Mouse (Mus musculus) left cerebral cortex, postnatal 10 days (tissue): ENCODE results near the gene Clip2. TPM values are rescaled to one million over a fixed set of nuclear protein-coding genes. Genes with fewer than 3 reads are reported as not detected.

Experiments
- DNase-seq, 2 experiments: peaks; one replicate each; pipeline ENCODE4 v3.0.0; 2021 to 2022; ENCODE audit warnings: low spot score in 2 of 2, mixed read lengths in 1 of 2; ENCODE audit errors: extremely low spot score in 1 of 2
- intact Hi-C: fragments of 180-260 bp; cut with DNase I; formaldehyde crosslinking; loops from one replicate; pipeline ENCODE4 v1.15.1; 2025
- total RNA-seq, 2 experiments: library from RNA; stranded (reverse); gene quantifications; 2 replicates each; pipeline ENCODE4 v1.2.3; 2021

Clip2 gene
- 100 to 1,000 TPM; 121 to 130 TPM for total RNA-seq

DNA sequence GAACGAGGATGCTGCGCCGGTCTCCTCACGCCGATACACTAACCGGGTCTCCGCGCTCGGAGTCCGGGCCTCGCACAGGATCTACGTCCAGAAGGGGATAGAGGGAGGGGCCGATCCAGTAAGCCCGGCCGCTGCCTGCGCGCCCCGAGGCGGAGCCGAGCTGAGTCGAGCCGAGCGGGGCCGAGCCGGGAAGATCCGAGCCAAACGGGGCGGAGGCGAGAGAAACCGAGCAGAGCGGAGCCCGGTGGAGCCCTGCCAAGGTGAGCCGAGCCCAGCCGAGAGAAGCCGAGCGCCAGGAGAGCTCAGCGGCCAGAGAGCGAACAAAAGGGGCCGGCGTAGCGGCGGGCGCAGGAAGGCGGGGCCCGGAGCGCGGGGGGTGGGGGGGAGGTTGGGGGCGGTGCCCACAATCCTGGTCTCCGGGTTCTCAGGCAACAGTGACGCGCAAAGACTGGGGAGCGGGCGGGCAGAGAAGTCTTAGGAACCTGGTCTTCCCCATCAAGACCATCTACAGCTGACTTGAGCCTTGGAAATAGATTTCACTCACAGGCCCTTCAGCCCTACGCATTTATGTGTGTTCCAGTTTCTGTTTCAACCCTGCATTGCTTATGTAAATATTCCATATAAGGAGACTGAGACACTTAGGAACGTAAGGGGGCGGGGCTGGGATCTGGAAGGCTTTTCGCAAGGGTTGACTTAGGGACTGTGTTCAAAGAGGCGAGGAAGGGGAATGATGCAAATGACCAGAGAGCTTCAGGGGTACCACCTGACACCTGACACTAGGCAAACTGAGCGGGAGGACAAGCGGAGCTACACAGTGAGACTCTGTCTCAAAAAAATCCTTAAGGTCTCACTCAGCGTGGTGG is at the start of gene Clip2:
Gene Clip2, minus strand, starts transcription at position 325 of the 863 bp plus-strand sequence.
- DNase-seq, result peak; percentile 98 to 99
- intact Hi-C loops, result no loop called here

DNA sequence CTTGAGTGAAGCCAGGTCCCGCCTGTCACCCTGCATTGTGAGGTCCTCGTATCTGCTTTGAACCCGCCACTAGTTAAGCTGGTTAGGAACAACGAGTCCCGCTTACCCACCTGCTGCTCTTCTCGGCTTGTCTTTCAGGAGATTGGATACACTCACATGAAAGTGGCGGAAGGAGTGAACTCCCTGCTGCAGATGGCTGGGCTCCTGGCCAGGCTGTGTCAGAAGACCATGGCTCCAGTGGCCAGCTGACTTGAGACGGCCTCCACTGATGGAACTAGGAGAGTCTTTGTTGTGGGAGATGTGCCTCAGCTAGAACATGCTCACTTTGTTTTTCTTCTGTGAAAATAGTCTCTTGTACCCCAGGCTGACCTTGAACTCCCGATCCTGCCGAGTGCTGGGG is 45.5 kb upstream of the Clip2 start:
- DNase-seq, result peak in 1 of 2 experiments; percentile 63
- intact Hi-C loops, result no loop called here

DNA sequence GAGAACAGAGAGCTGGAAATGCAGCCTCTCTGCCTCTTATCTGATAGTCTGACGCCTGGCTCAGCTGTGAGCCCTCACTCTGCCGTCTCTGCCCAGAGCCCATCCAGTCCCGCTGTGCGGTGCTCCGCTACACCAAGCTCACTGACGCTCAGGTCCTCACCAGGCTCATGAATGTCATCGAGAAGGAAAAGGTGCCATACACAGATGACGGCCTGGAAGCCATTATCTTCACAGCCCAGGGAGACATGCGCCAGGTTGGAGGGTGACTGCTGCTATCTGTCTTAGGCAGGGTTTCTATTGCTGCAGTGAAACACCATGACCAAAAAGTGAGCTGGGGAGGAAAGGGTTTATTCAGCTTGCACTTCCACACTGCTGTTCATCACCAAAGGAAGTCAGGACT is 40.9 kb upstream of the Clip2 start:
- intact Hi-C loops, result no loop called here
- DNase-seq, result no peak

DNA sequence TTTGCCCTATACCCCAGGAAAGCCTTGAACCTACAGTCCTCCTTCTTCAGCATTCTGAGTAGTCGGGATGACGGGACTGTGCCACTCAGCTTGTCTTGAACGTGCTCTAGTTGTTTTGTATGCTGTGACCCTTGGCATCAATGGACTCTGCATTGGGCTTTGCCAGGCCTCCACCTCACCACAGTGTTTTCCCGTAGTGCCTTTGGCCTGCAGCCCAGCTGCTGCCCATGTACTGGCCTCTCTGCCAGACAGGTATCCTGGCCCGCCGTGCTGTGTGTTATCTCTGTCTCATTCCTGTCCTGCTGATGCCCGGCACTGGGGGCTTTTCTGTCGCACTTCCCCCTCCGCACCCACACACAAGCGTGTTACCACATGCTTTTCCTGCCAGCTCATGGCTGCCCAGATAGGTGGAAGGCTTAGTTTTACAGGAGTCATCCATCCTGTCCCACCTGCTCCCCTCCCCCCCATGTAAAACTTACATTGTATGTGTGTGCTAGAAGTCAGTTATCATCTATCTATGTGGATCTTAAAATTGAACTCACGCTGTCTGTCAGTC is 39.9 kb upstream of the Clip2 start:
- intact Hi-C loops, result no loop called here
- no peak for DNase-seq

DNA sequence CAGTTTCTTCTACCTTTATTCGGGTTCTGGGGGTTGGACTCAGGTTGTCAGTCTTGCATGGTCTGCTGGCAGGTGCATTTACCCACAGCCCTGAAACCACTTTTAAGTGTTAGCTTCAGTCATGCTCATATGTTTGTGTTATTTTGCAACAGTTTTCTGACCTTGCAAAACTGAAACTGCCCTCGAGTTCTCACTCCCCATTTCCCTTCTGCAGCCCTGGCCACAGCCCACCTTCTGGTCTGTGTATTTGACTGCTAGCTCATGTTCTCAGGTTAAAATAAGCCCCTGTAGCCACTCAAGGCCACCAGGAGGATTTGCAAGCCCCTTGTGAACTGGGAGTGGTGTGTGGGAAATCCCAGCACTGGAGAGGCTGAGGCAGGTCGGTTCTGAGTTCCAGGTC is 37.7 kb upstream of the Clip2 start:
- intact Hi-C loops, result no loop called here
- DNase-seq, result no peak

DNA sequence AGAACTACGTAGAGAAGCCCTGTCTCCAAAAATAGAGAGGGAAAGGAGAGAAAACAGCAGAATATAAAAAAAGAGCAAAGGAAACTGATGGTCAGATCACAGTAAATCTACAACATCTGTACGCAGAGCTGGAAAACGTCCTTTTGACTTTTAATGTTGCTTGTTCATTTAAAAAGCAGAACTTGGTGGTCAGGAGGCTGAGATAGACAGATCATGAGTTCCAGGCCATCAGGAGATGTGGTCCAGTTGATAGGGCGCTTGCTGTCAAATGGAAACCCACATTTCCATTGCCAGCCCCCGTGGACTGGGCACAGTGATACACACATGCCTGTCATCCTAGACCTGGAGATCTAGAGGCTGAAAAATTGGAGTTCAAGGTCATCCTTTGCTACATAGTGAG is 32.6 kb upstream of the Clip2 start:
- DNase-seq, result no peak
- intact Hi-C loops, result no loop called here

DNA sequence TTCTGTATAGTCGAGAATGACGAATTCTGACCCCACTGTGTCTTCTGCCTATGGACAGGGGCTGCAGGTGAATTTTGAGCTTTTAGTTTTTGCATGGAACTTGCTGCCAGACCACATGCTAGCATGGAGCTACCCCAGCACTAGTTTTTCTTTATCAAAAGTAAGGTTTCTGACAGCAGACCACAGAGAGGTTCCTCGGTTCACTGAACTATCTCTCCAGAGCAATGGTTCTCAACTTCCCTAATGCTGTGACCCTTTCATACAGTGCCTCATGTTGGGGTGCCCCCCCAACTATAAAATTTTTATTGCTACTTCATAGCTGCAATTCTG is 31.6 kb upstream of the Clip2 start:
- DNase-seq, result no peak
- intact Hi-C loops, result loop anchor here (2.0 kb wide), 1 partner anchor 89 kb away; no protein-coding TSS in a partner anchor

DNA sequence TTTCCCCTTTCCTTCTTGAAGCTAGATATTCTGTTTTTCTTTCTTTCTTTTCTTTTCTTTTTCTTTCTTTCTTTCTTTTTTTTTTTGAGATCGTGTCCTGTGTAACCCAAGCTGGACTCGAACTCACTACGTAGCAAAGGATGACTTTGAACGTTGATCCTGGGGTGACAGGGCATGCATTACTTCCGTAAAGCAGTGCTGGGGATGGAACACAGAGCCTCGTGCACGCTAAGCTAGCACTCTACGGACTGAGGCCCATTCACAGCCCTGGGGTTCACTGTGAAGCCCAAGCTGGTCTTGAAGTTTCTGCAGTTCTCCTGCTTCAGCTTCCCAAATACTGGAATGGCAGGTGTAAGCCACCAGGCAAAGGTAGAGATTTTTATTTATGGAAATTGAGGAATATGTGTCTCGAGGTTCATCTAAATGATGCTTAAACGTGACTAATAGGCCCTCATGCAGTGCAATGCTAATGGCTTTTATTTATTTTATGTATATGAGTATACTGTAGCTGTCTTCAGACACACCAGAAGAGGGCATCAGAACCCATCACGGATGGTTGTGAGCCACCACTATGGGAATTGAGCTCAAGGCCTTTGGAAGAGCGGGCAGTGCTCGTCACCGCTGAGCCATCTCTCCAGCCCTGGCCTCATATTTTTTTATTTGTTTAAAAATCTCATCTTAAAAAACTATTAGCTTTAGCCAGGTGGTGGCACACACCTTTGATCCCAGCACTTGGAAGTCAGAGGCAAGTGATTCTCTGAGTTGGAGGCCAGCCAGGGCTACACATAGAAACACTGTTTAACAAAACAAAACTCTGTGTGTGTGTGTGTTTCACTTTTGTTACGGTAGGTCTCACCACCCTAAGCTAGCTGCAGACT is 31.0 kb upstream of the Clip2 start:
- intact Hi-C loops, result loop anchor here (2.0 kb wide), 1 partner anchor 88 kb away; no protein-coding TSS in a partner anchor
- no peak for DNase-seq

DNA sequence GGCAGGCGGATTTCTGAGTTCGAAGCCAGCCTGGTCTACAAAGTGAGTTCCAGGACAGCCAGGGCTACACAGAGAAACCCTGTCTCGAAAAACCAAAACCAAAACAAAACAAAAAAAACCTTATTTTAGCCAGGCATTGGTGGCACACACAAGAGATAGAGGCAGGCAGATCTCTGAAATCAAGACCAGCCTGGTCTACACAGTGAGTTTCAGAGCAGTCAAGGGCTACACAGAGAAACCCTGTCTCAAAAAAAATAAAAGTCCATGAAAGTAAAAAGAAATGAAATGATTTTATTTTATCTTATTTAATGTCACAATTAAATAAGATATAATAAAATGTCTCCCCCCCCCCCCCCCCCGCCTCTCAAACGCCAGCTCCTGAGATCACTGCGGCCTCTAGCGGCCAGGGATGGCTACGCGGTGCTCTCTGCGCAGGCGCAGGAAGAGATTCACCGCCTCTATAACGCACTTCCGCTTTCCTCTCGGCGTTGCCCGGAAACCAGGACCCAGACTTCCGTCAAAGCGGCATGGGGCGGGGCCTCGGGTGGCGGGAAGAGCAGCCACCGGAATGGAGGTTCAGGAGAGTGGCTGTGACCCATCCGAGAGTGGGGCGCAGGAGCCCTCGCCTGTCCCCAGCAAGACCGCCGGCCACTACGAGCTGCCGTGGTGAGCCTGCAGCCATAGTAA is 30.1 kb upstream of the Clip2 start:
- intact Hi-C loops, result loop anchor here (2.0 kb wide), 1 partner anchor 88 kb away; no protein-coding TSS in a partner anchor
- DNase-seq, result peak; percentile 96 to 97

DNA sequence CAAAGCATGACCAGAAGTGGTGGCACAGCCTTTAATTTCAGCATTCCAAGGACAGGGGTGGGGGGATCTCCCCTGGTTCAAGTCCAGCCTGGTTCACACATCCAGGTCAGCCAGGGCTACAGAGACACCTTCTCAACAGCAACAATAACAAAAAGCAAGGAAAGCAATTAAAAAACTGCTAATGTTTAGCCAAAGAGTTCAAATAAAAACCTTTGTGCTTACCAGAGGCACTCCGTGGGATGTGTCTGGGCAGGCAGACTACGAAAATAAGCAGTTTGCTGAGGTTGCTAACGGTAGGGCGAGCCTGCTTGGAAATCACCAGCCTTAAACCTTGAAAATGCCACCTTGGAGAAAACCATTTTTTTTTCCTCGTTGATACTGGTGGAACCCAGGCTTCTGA is 28.9 kb upstream of the Clip2 start, which contains the start of gene Rfc2:
Gene Rfc2, plus strand, starts transcription at position 221 of the 400 bp plus-strand sequence.
- DNase-seq, result no peak
- intact Hi-C loops, result no loop called here

DNA sequence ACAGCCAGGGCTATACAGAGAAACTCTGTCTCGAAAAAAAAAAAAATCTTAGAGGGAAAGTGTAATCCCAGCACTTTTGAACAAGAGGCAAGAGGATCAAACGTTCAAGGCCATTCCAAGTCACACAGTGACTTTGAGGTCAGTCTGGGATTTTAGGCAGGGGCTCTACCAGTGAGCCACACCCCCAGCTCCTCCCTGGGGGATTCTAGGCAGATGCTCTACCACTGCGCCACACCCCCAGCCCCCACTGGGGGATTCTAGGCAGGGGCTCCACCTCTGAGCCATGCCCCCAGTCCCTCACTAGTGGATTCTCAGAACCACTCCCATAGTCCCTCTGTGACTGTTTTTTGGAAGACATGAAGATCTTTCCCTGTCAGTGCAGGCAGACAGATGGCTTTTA is 26.9 kb upstream of the Clip2 start:
- intact Hi-C loops, result no loop called here
- no peak for DNase-seq

DNA sequence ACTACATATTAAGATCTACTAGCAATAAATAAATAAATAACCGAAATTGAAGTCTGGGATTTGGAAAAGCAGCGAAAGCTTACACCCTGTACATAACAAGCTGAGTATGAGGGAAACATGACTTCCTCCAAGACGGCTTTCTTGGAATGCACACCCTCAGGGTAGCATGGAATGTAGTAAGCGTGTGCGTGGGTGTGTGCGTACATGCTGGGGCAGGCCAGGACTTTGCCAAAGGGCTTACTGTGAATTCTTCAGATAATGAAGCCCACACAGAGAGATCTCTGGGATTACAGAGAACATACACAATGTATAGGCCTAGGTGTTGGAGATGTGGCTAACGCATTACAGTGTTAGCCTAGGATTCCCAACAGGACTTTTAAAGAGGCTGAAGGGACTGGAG is 25.3 kb upstream of the Clip2 start:
- no peak for DNase-seq
- intact Hi-C loops, result no loop called here

DNA sequence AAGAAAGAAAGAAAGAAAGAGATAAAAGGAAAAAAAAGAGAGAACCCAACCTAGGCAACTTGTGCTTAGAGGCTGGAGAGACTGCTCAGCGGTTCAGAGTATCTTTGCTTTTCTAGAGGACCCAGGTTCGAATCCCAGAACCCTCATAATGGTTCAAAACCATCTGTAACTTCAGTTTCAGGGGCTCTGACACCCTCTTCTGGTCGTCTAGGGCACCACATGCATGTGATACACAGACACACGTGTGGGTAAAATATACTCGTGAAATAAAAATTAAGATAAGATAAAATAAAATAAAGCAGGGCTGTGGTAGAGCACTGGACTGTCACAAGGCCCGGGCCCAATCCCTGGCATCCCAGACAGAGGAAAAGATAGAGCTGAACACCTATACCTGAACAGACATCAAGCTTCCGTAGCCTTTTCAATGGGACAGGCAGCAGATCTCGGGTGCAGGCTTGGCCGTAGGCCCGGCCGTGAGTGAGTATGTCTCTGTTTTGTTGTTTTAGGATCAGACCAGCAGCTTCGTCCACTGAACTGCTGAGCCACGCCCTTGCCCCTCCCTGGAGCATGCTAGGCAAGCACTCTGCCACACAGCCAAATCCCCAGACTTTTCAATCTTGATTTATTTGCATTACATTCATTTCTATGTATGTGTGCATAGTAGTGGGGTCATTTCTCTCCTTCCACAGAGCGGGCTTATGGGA is 24.4 kb upstream of the Clip2 start:
- intact Hi-C loops, result no loop called here
- peak in 1 of 2 experiments; percentile 51 for DNase-seq

DNA sequence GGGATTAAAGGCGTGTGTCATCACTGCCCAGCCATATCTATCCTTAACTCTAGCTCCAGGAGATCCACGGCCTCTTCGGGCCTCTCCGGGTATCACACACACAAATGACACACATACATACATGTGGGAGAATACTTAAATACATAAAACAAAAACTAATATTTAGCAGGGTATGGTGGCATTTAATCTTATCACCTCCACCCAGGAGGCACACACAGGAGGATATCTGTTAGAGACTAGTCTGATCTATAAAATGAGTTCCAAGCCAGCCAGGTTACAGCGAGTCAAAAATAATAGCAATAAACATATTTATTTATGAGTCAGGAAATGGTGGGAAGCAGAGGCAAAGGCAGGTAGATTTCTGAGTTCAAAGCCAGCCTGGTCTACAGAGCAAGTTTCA is 23.6 kb upstream of the Clip2 start:
- no peak for DNase-seq
- intact Hi-C loops, result no loop called here

DNA sequence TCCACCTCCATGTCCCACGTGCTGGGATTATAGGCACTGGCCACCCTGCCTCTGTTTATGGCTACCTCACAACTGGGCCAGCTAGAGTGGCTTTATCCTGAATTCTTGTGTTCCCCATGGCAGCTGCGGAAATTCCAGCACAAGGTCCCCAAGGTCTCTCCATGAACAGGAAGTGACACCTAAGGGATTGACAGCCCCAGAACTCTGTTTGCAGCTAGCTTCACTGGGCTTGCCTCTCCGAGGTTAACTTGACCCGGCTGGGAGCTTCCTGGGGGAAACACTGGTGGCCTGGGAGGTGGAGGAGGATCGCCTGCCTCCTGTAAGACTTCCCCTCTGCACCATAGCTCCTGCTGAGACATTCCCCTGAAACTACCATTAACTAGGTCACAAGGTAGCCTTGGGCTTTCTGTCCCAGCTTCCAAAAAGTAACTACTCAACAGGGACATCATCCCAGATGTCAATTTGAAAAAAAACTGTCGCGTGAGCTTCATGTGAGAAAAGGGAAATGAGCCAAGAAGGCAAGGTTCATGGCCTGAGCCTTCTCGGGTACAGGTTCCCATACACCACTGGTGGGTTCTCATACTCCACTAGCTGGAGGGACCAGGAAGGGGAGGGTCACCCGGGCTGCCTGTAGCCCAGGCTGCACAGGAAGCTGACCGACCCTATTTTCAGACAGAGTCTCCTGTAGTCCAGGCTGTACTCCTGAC is 20.4 kb upstream of the Clip2 start:
- intact Hi-C loops, result no loop called here
- DNase-seq, result no peak

DNA sequence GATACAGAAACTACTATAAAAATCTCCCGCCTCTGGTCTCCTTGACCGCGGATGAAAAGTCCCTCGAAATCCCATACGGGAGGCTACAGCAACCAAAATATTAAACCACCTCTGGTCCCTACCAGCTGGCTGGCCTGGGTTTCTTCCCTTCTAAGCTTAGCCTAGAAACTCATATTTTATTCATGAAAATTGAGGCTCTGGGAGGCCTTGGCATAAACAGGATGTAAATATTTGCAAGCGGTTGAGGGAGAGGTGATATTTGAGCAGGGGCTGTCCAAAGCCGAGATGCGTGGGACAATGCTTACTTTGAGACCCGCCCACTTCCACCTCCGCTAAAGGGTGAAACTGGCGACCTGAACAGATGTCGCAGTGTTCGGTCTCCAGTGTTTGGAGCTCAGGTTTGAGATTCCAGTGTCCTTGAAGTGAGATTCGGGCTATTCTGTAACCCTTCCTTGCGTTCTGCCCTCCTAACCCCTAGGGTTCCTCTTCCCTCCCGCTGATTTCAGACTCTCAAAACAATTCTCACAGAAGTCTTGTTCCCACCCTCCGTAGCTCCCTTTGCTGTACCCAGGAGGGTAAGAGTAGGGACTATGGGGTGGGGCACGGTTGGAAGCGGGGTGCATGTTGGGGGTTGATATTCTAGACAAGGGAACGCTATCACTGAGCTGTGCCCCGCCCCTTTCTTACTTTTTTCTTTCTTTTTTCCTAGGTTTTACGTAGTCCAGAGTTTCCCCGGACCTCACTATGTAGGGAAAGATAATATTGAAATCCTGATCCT is 19.7 kb upstream of the Clip2 start:
- peak in 1 of 2 experiments; percentile 35 for DNase-seq
- intact Hi-C loops, result no loop called here

DNA sequence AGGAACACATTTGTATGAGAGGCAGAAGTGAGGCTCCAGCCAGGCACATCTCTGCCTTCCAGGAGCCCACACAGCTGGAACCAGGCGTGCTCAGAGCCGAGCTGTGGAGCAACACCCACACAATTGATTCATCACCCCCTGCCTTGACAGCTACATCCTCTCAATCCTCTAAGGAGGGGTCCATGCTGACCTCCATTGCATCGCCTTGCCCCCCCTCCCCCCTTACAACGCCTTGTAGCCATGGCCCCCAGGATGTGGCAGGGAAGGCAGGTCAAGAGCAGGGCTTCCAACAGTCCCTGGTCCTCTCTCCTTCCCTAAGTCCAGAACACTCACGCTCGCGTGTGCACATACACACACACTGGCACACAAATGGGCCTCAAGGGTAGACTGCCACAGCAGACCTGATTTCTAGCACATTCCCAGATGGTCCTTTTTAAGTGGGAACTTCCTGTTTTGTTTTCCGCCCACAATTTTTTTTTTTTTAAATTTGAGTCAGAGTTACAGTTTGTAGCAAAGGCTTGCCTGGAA is 16.8 kb upstream of the Clip2 start:
- DNase-seq, result no peak
- intact Hi-C loops, result no loop called here
